Mouse (Mus musculus) embryonic fibroblast, embryonic 13.5 days (primary cell): ENCODE data around the gene Gm20422.

Source experiments
- CTCF ChIP-seq: IDR thresholded peaks from 2 replicates; pipeline ENCODE4 v1.5.1; 2011; ENCODE audit warnings: mild to moderate bottlenecking, control low read depth, low read length, moderate library complexity, borderline replicate concordance; ENCODE audit not compliant: insufficient read depth
- POLR2A ChIP-seq: IDR thresholded peaks from 2 replicates; pipeline ENCODE4 v1.6.1; 2011; ENCODE audit warnings: low read depth, mild to moderate bottlenecking, control low read depth, low read length, moderate library complexity

- TF ChIP-seq POLR2A, result no peak
- TF ChIP-seq CTCF, result no peak
These were observed 20.2 kb upstream of the Gm20422 start for GRCm38 (mm10) chr8:69794901-69795300.
